Mouse (Mus musculus) kidney, adult 9 months (tissue): ENCODE measurements around the gene Tatdn3.
"Not testable (repeated sequence)": the region's sequence is repeated elsewhere in the genome, so short reads cannot be mapped to it uniquely, and the experiment has no call there.

Experiments
- DNase-seq: peaks from one replicate; pipeline ENCODE4 v3.0.0; 2022

The Tatdn3 gene

GRCm38 (mm10) chr1:191026021-191026713 is 36.6 kb downstream of the Tatdn3 start, which contains the start of gene Flvcr1:
Flvcr1 (minus strand) TSS chr1:191026158.
- DNase-seq, result peak; percentile 98

- peak; percentile 25 for DNase-seq
Observed at GRCm38 (mm10) chr1:191025016-191026012, 37.4 kb downstream of the Tatdn3 start.

DNA sequence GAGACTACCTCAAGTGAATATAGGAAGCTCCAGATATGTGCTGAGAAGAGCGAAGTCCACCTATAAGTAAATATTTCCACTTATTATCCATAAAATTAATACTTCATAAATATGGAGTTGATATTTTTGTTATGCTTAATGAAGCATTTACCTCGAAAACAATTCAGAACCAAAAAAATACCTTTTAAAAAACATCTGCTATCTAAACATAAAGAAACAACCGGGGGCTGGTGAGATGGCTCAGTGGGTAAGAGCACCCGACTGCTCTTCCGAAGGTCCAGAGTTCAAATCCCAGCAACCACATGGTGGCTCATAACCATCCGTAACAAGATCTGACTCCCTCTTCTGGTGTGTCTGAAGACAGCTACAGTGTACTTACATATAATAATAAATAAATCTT is 38.9 kb downstream of the Tatdn3 start:
- not testable (repeated sequence) for DNase-seq

- no peak for DNase-seq
Observed at GRCm38 (mm10) chr1:191023140-191023539, 39.6 kb downstream of the Tatdn3 start.

GRCm38 (mm10) chr1:191021016-191021415 is 41.7 kb downstream of the Tatdn3 start:
- DNase-seq, result no peak

GRCm38 (mm10) chr1:191020217-191020924 is 42.4 kb downstream of the Tatdn3 start:
- peak; percentile 33 for DNase-seq

- DNase-seq, result no peak
Observed at GRCm38 (mm10) chr1:191019803-191020202, 42.9 kb downstream of the Tatdn3 start.

GRCm38 (mm10) chr1:191014271-191014670 is 48.5 kb downstream of the Tatdn3 start:
- DNase-seq, result no peak

DNA sequence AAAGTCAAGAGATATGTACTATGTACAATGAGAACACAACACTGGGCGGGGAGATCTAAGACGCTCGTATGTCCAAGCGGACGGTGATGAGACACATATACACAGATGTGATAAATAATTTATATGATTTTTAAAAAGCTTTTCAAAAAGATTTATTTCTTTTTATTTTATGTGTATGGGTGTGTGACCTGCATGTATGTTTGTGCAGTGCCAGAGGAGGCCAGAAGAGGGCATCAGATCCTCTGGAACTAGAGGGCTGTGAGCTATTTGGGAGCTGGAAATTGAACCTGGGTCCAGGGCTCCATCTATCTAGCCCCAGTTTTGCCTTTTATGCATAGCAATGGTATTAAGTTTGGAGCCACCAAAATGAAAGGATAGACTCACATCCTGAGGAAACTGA is 54.0 kb downstream of the Tatdn3 start:
- no peak for DNase-seq

DNA sequence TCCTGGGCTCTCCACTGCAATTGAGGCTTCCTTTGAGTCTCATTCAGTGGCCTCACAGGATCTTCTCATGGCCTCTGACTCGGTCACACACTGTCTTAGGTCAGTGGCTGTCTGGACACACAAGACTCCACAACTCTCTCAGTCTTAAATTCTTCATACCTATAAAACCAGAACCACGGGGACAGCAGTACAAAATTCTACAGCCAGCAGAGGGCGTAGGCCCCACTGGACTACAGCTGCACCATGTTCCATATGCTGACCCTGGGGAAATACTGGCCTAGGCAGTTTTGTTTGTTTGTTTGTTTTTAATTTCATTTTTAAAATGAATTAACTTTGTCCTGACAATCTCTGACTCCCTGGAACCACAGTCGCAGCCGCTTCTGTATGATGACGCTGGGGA is 60.5 kb downstream of the Tatdn3 start:
- DNase-seq, result peak; percentile 28

GRCm38 (mm10) chr1:191000686-191001085 is 62.0 kb downstream of the Tatdn3 start:
- no peak for DNase-seq

DNA sequence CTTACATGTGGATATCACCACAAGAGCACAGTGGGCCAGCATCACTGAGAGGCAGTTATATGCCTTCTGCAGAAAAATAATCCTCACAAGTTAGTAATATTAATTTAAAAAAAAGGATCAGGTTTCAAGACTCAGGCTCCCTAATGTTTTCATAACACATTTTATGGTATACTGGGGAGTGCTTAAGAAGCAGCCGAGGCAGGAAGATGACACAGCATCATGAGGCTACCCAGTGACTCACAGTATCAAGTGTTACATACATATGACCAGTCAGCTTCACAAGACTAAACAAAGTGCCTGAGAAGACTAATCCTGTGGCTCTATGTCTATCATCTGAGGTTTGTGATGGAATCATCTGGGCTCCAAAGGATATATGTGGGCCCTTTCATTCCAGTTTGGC is 64.7 kb downstream of the Tatdn3 start:
- DNase-seq, result no peak

DNA sequence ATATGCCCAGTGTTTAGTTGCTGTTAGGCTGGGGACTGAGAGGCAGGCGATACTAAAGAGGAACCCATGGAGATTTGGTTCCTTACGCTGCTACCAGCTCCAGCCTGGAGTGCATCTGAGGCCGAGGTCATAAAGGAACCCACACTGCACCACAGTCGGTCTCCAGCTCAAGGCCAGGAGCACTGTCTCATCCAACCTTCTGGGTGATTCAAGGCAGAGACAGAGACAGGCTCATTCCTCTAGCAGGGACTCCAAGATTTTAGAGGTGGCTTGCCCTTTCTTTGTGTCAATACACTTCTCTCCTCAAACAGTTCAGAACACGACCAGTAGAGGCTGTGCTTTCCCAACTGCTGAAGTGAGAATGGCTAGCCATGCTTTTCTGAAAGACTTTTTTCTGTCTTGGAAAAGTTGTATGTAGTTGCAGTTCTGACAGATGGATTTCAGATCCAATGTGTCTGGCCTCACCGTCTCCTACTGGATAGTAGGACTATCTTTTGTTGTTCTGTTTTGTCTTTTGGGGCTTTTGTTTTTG is 66.3 kb downstream of the Tatdn3 start:
- DNase-seq, result peak; percentile 24
